Mouse (Mus musculus): ENCODE measurements around the gene Gnai2. TPM values are rescaled to one million over a fixed set of nuclear protein-coding genes. Genes with fewer than 3 reads are reported as not detected.
A peak's percentile ranks its signal among the peaks of the same experiment; 100 is the strongest.

Gnai2 gene
- polyA plus RNA-seq, 1 experiment: 1,017 TPM

DNA sequence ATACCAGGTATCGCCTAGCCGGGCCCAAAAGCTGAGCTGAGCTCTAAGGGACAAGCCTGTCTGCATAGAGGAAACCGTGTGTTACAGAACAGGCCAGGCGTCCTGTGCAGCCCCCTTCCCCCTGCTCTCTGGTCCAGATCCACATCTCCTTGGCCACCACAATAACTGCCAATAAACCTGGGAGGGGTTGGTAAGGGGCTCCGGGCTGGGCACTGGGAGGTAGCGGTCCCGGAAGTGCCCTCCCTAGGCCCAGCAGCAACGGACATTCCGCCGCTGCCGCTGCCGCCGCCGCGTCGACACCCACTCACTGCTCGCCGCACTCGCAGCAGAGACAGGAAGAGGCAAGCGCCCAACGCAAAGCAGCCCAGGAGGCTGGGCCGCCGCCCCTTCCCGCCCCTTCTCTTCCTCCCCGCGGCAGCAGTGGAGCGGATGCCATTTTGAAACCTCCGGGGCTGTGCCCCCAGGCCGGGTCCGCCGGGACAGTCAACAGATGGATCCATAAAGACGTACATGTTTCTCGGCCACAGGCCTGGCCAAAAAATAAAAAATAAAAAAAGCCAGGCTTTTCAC lies 2.0 kb downstream of the Gnai2 start:
- no peak for TF ChIP-seq CTCF (IDR thresholded peaks at IDR 0.05; ENCODE audit: low read depth, low read length)
- TF ChIP-seq POLR2A (IDR thresholded peaks at IDR 0.05; ENCODE audit: borderline replicate concordance, low read depth, low read length): no peak
- H3K27ac ChIP-seq (ENCODE audit: insufficient read depth, low read depth, low read length): peak overlapping the region; percentile 88
- H3K4me3 ChIP-seq (ENCODE audit: insufficient read depth, low read length): peak overlapping the region; percentile 85
- H3K4me1 ChIP-seq (ENCODE audit: control insufficient read depth, insufficient read depth, low read length): peaks cover 44% of the 10 kb centered on the region

DNA sequence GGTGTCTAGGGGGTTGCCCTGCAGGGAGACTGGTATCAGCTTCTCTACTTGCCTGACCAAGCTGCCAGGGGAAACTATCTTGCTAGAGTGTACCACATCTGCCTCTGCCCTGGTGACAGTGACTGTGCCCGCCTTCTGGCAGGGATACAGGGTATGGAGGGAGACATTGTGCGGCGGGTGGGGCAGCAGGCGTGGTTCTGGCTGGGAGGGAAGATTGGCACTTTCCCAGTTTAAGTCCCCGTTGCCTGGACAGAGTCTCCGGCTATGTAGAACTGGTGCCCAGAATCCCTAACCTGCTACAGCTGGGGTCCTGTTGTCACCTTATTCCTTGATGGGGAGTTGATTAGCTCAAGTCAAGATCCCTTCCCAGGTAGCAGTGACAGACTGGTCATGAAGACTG lies 2.7 kb downstream of the Gnai2 start:
- Histone ChIP-seq H3K4me3 (ENCODE audit: insufficient read depth, low read length) (peak overlapping the region; percentile 85), H3K27ac (ENCODE audit: insufficient read depth, low read depth, low read length) (peak overlapping the region; percentile 88), H3K4me1 (ENCODE audit: control insufficient read depth, insufficient read depth, low read length) (peaks cover 51% of the 10 kb centered on the region)
- TF ChIP-seq CTCF (IDR thresholded peaks at IDR 0.05; ENCODE audit: low read depth, low read length) (no peak), POLR2A (IDR thresholded peaks at IDR 0.05; ENCODE audit: borderline replicate concordance, low read depth, low read length) (no peak)

DNA sequence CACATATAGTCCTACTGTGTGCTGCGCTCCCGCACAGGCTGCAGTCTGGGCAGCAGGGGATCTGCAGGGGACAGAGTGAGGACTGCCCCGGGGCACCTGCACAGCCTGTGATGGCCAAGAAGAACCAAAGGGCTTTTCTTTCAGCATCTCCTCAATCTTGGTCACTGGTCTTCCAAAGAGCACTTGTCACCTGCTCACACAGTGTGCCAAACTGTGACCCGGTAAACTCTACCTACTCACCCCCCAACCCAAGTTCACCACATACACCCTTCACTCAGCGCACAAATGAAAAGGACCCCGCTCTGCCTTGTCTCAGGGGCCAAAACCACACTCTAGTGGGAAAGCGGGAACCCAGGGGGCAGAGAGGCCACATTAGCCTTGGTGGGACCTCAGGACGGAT lies 3.3 kb downstream of the Gnai2 start:
- Histone ChIP-seq H3K4me1 (ENCODE audit: control insufficient read depth, insufficient read depth, low read length) (peaks cover 56% of the 10 kb centered on the region), H3K4me3 (ENCODE audit: insufficient read depth, low read length) (peak overlapping the region; percentile 85; the same call in 1 of the 2 replicates), H3K27ac (ENCODE audit: insufficient read depth, low read depth, low read length) (no peak overlapping the region)
- TF ChIP-seq CTCF (IDR thresholded peaks at IDR 0.05; ENCODE audit: low read depth, low read length): no peak
- no peak for TF ChIP-seq POLR2A (IDR thresholded peaks at IDR 0.05; ENCODE audit: borderline replicate concordance, low read depth, low read length)

DNA sequence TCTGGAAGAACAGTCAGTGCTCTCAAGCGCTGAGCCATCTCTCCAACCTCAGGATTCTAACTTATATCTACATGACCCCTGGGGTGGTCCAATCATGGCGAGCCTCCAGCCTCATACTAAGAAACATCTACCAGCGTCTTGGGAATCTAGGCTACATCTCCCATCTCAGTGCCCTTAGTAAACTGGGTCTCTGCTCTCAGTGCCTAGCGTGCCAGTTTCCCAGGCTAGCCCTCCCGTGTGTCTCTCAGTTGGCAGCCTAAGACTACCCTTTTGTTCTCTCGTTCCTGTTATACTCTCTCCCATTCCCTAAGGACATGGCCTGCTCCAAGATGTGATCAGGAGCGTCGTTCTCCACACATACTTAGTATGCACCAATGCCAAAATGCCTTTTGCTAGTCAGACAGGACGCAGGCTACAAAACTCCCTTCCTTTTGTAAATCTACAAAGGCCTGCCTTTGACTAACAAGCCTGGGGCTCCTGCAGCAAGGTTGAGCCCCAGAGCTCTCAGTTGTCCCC lies 3.8 kb downstream of the Gnai2 start:
- Histone ChIP-seq H3K4me1 (ENCODE audit: control insufficient read depth, insufficient read depth, low read length) (peaks cover 60% of the 10 kb centered on the region), H3K4me3 (ENCODE audit: insufficient read depth, low read length) (no peak overlapping the region), H3K27ac (ENCODE audit: insufficient read depth, low read depth, low read length) (no peak overlapping the region)
- TF ChIP-seq POLR2A (IDR thresholded peaks at IDR 0.05; ENCODE audit: borderline replicate concordance, low read depth, low read length): no peak
- no peak for TF ChIP-seq CTCF (IDR thresholded peaks at IDR 0.05; ENCODE audit: low read depth, low read length)

DNA sequence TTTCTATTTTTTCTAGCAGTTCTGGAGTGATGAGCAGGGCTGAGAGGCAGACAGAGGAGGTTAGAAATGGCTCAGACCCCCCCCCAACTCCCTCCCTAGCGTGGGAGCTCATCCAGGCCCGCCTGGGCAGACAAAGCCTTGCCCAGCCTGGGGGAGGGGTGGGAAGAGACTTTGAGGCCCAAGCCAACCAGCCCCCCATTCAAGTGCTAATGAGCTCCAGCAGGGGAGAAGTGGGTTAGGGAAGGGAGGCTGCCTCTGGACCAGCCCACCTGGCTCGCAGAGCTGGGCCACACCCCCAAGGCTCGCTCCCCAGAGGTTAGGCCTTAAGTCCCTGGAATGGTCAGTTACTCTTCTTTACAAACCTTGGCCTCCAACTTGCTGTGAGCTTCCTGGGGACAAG lies 4.6 kb downstream of the Gnai2 start:
- no peak overlapping the region for H3K27ac ChIP-seq (ENCODE audit: insufficient read depth, low read depth, low read length)
- H3K4me1 ChIP-seq (ENCODE audit: control insufficient read depth, insufficient read depth, low read length): peaks cover 58% of the 10 kb centered on the region
- no peak overlapping the region for H3K4me3 ChIP-seq (ENCODE audit: insufficient read depth, low read length)
- TF ChIP-seq CTCF (IDR thresholded peaks at IDR 0.05; ENCODE audit: low read depth, low read length) (no peak), POLR2A (IDR thresholded peaks at IDR 0.05; ENCODE audit: borderline replicate concordance, low read depth, low read length) (no peak)

DNA sequence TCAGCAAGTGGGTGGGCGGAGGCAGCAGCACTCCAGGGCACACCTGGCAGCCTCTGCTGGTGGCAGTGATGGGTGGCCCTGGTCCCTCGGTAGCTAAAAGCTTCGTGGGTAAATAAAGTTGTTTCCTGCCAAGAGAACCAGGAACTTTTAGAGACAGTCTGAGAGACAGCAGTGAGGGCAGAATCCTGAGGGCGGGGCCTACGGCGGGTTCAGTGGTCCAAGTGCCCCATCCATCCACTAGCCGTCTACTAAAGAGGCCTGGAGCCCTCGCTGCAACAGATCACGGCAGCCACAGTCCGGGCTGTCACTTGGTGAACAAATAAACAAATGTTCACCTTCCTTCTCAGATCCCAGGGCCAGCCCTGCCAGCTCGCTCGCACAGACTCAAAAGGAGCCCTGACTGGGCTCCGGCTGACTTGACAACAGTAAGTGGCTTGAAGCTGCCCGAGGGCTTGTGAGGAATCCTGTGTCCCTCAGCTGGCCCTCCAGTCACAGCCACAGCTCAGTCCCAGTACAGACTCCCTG lies 5.2 kb downstream of the Gnai2 start:
- TF ChIP-seq POLR2A (IDR thresholded peaks at IDR 0.05; ENCODE audit: borderline replicate concordance, low read depth, low read length) (no peak), CTCF (IDR thresholded peaks at IDR 0.05; ENCODE audit: low read depth, low read length) (no peak)
- Histone ChIP-seq H3K4me3 (ENCODE audit: insufficient read depth, low read length) (peak overlapping the region; percentile 55), H3K27ac (ENCODE audit: insufficient read depth, low read depth, low read length) (peak overlapping the region; percentile 91), H3K4me1 (ENCODE audit: control insufficient read depth, insufficient read depth, low read length) (peaks cover 64% of the 10 kb centered on the region)

DNA sequence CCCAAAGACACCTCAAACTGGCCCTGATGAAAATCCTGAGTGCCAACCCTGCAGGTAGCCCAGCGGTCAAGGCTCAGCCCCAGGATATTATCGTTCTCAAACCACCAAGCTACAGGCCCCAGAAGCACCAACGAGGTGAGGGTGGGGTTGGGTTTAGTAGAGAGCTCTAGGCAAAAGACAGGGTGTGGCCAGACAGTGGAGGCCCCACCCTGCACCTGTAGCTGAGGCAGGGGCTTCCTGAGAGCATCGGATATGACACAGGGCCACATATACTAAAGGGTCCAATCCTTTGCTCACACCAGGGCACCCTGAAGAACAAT lies 5.8 kb downstream of the Gnai2 start:
- no peak for TF ChIP-seq CTCF (IDR thresholded peaks at IDR 0.05; ENCODE audit: low read depth, low read length)
- no peak for TF ChIP-seq POLR2A (IDR thresholded peaks at IDR 0.05; ENCODE audit: borderline replicate concordance, low read depth, low read length)
- Histone ChIP-seq H3K4me1 (ENCODE audit: control insufficient read depth, insufficient read depth, low read length) (peaks cover 68% of the 10 kb centered on the region), H3K4me3 (ENCODE audit: insufficient read depth, low read length) (peak overlapping the region; percentile 55), H3K27ac (ENCODE audit: insufficient read depth, low read depth, low read length) (peak overlapping the region; percentile 91)

DNA sequence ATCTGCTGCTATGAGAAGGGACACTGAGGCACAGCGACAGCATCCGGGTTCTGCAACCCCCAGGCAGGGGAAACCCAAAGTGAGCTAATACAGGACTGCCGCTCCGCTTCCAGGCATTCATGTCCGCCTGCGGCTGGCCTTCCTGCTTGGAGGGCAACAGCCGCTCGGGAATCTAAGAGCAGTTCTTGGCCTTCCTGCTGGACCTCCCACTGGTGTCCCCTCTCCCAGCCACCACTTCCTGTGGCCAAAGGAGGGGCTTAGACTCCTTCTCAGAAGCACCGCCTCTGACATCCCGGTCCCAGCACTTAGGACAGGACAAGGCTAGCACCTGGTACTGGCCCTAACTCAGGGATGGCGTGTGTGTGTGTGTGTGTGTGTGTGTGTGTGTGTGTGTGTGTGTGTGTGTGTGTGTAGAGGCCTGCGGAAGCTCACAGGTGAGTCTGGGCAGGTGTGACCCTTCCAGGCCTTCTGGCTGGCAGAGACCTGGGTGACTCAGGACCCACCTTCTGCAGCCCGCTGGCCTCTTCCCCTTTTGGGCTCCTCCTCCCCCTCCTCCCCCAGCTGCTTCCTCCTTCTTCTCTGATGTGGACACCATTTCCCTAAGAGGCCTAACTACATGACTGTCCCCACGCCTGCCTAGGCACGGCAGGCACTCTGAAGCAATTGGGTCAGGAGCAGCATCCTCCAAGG lies 6.3 kb downstream of the Gnai2 start:
- Histone ChIP-seq H3K4me3 (ENCODE audit: insufficient read depth, low read length) (peak overlapping the region; percentile 55), H3K4me1 (ENCODE audit: control insufficient read depth, insufficient read depth, low read length) (peaks cover 73% of the 10 kb centered on the region), H3K27ac (ENCODE audit: insufficient read depth, low read depth, low read length) (peak overlapping the region; percentile 91)

DNA sequence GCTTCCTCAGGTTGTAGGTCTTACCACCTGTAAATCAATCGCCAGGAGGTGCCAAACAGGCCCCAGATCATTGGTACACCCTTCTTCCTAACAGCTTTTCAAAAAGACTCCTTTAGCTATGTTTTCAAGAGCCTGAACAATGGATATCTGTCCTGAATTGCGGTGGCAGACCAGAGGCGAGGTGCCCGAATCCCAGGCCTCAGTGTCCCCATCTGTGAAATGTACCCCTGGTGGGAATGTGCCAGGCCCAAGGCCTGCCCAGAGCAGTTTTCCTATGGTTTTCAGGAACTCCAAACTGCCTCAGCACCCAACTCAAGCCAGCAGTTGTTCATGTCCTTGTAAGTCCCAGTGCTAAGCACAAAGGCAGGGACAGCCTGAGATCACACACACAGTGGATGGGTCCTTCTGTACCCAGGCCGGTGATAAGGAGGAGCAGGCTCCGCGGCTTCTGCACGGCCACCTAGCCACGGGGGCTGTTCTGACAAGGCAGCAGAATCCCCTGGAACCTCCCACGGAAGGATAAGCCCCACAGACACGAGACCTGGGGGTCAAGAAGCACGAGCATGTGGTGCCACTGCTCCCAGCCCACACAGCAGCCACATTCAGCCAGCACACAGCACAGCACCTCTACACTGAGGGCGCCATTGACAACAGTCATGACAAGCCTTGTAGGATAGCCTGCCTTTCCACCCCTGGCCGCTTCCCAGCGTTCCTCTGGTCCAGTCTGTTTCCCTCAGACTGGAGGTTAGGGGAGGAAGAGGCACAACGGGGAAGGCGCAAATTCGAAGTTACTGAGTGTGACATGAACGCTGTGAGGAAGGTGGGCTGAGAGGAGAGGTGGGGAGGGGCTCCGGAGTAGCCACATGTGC lies 7.5 kb downstream of the Gnai2 start:
- H3K4me1 ChIP-seq (ENCODE audit: control insufficient read depth, insufficient read depth, low read length): peaks cover 78% of the 10 kb centered on the region
- TF ChIP-seq CTCF (IDR thresholded peaks at IDR 0.05; ENCODE audit: low read depth, low read length): no peak
- TF ChIP-seq POLR2A (IDR thresholded peaks at IDR 0.05; ENCODE audit: borderline replicate concordance, low read depth, low read length): no peak
- H3K4me3 ChIP-seq (ENCODE audit: insufficient read depth, low read length): no peak overlapping the region
- no peak overlapping the region for H3K27ac ChIP-seq (ENCODE audit: insufficient read depth, low read depth, low read length)

More for the DNA sequence above, 6.3 kb downstream of the Gnai2 start:
- TF ChIP-seq CTCF (IDR thresholded peaks at IDR 0.05; ENCODE audit: low read depth, low read length) (no peak), POLR2A (IDR thresholded peaks at IDR 0.05; ENCODE audit: borderline replicate concordance, low read depth, low read length) (no peak)
